Mouse (Mus musculus): ENCODE measurements at regions not wholly inside any gene's neighbourhood (a gene's known extent, or its start where the extent isn't known, plus 50 kb on each side); places are given as distances from the start of the nearest gene placed in this dataset.

DNA sequence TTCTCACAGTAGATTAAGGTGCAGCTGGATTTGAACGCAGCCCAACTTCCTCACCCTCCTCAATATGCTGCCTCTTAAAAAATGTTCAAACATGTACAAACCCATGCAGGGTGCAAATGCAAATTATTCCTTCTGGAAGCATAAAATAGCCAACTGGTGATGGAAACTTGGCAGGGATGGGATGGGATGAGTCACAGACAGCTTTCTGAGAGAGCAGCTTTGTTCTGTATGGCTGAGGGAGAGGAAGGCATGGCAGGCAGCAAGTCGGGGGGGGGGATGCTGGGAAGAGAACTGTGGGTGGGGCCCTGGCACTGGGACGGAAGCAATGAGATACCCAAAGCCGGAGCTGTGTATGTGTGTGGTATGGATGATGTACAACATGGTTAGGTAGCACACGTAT, 194.2 kb upstream of the Ppp2r3a start:
- DNase-seq (ENCODE audit: low read depth, low spot score): no peak

DNA sequence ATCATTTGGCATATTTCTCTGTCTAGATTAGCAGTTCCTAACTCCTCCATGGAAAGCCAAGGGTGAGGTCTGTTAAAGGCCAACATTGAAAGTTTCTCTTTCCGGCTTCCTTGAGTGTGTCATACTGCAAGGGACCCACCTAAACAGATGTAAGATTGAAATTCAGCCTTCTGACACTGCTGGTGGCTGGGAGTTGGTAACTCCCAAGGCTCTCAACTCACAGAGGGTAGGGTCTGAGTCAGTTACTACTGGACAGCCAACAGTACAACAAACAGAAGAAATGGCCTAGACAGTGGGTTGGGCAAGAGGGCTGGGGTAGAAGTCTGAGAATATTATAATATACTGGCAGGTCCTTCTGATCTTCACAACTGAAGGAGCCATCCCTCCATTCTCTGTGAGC, 193.7 kb upstream of the Ppp2r3a start:
- DNase-seq (ENCODE audit: low read depth, low spot score): no peak

DNA sequence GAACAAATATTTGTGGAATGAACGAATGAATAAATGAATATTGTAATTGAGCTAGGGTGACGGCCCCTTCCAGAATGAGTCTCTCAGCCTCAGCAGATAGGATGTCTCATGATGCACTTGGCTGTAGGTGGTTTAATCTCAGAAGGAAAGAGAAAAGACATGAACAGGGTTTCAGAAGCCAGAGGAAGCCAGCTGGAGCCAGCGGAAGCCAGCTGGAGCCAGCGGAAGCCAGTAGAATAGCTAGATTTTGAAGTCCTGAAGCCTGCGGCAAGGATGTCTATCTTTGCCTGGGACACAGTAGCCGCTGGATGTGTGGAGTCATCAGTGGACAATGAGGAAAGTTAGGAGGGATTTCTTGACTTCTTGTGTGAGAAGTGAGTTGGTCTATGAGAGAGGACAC, 188.3 kb upstream of the Ppp2r3a start:
- DNase-seq (ENCODE audit: low read depth, low spot score): no peak

DNA sequence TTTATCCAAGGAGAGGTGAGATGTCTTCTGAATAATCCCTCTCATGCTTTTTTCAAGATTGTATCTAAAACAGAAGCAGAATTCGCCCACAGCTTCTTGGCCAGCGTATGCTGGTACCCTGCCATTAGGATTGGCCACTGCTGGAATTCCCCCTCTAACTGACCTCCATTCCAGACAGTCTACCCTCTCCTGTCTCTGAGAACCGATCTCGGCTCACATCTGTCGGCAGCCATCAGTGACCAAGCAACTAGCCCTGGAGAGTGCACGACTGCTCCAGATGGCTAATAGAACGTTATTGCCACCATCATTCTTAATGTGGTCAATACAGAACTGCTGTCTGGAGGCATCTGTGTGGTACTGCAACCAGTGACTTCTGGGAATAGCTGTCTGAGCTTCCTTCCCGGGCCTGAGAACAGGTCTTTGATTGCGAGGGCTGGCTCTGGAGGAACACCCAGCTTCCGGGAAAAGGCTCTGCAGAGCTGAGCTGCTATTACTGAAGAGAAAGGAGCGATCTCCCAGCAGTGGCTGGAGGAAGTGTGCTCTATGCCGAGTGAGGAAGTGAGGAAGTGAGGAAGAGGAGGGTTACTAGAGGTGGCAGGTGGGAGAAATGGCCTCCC, 187.1 kb upstream of the Ppp2r3a start:
- DNase-seq (ENCODE audit: low read depth, low spot score): no peak

DNA sequence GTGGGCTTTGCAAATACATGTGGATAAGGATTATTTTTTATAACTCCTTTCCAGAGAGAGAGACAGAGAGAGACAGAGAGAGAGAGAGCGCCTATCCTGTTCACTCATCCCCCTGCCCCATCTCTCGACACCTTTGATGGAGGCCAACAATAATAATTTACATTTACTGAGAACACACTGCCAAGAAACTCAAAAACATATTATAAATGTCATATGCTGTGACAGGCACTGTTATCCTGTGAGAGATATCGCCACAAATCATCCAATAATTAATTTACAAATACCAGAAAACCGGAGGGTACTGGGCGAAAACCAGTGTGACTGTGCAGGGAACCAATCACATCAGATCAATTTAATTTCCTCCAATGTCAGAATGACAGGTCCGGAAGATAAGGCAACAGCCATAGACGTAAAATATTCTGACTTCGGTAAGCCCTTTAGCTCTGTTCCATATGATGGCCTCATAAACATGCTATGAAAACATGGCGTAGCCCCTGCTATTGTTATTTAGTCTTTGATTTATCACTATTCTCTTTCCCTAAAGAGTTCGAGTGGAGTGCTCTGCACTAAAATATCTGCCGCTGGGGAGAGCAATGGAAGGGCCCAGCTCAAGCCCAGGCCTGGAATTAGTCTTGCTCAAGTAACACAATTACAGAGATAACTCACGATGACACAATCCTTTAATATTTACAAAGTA, 173.5 kb upstream of the Ppp2r3a start:
- no peak for DNase-seq (ENCODE audit: low read depth, low spot score)

DNA sequence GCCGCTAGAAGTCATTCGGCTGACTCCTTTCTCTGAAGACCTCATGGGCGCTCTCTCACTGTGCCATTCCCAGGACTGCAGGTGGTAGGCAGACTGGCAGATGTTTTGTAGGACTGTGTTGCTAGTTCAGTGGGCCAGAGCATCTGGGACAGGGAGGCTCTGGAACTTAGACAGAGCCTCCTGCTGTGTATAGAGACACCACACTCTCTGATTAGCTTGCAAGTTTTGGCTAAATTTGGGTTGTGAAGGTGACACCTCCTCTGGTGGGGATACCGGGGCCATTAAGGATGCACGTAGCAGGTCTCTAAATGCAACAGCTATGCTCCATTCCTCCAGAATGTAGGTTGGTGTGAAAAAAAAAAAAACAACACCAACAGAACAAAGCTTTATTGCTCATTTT, 171.4 kb upstream of the Ppp2r3a start:
- DNase-seq (ENCODE audit: low read depth, low spot score): no peak

DNA sequence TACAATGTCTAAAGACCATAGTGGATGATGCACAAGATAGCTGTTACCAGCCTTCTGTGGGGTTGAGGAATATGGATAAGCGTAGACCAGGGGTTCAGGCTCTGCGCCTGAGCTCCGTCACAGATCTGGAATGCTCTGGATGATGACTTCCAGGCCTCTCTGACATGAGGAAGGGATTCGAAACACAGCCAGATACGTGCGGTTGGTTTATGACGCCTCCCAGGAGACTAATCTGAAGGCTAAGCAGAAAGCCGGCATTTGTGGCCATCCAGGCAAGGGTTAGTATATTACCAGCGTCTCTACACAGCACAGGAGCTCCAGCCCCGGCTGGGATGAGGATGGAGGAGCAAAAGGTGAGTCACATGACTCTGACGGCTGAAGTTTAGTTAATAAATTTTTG, 170.4 kb upstream of the Ppp2r3a start:
- DNase-seq (ENCODE audit: low read depth, low spot score): no peak

DNA sequence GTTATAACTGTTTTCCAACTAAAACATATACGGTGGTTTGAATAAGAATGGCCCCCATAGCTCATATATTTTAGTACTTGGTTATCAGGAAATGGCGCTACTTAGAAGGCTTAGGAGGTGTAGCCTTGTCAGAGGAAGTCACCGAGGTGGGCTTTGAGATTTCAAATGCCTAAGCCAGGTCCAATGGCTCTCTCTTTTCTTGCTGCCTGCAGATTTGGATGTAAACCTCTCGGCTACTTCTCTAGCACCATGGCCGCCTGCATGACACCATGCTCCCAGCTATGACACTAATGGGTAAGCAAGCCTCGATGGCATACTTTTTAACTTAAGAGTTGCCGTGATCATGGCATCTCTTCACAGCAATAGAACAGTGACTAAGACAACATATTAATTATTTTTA, 169.5 kb upstream of the Ppp2r3a start:
- DNase-seq (ENCODE audit: low read depth, low spot score): no peak

DNA sequence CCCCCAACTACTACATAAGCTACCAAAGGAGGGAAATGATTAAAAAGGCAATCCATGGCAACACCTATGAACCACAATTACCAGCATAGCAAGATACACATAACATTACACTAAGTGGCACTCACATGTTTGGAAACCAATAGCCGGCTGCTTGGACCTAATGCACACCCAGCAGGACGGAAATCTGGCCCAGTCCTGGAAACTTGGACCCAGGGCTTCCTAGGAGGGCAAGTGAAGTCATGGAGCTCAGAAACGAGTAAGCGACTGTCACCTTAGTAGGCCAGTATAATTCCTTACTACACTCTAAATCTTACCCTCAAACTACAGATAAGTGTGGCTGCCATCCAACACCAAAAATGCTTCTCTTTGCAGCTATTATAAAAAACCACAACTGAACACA, 168.6 kb upstream of the Ppp2r3a start:
- no peak for DNase-seq (ENCODE audit: low read depth, low spot score)

DNA sequence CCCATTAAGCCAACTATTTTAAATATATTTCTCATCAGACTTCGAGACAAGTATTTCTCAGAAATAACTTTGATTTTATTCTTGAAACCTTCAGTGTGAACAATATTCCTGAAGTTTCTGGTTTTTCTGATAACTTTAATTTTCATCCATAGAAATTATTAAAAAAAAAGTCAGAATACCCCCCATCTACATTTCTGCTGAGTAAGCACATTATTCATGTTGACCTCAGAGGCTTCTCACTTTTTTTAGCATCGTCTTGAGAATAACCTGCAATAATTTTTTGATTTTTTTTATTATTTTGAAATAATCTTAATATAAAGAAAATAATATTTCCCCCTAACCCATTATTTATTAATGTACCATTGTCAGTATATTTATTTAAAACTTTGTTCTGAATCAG, 166.1 kb upstream of the Ppp2r3a start:
- DNase-seq (ENCODE audit: low read depth, low spot score): no peak

DNA sequence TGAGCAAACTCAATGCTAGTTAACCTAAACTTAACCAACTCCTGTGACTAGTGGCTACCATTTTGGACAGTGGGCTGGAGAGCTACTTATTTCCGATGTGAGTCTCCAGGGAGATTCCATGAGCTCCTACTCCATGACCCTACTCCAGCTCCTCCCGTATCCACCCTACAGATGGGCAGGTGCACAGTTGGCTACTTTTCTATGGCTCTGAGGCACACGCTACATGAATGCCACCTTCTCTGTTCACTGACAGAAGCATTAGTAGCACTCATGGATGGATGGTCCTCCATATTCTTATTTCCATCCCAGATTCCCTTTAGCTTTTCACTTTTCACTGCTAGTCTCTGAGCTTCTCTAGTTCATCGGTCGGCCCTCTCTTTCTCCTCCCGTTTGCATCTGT, 164.7 kb upstream of the Ppp2r3a start:
- DNase-seq (ENCODE audit: low read depth, low spot score): no peak

DNA sequence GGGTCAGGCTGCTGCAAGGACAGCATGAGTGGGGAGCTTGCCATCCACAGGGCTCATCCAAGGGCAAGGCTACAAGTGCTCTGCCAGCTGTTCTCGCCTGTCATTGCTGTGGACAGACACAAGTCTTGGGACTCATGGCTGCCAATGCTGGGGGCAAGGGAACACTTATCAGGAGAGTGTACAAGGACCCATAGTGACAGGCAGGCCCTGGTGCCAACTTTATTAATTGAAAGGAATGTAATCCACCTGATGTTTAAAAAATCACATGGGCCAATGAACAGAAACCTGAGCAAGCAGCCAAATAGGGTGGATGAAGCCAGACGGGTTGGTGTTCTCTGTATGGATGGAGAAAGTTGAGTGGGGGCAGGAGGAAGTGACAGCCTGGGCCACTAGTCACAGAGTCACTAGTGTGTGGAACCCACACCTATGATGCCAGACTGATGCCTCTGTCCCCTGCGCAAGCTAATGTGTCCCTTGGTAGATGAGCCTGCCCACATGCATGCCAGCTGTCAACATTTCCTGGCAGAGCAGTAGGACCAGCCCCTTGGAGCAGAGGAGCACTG, 161.6 kb upstream of the Ppp2r3a start:
- DNase-seq (ENCODE audit: low read depth, low spot score): no peak

DNA sequence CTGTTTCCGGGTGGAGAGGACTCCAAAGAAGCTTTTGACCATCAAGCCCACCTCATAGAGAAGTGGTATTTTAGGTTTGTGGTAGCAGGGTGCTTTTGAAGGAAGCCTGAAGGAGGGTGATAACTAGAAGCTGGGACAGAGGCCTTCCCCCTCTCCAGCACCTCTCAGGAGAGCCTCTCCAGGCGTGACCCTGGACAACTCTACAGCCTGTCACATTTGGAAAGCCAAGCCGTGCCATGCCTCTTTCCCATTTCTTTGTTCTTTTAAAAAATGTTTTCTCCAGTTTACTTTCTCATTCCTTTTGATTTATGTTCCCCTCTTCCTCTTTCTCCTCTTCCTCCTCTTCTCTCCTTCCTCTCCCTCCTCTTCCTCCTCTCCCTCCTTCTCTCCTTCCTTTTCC, 160.4 kb upstream of the Ppp2r3a start:
- DNase-seq (ENCODE audit: low read depth, low spot score): no peak

DNA sequence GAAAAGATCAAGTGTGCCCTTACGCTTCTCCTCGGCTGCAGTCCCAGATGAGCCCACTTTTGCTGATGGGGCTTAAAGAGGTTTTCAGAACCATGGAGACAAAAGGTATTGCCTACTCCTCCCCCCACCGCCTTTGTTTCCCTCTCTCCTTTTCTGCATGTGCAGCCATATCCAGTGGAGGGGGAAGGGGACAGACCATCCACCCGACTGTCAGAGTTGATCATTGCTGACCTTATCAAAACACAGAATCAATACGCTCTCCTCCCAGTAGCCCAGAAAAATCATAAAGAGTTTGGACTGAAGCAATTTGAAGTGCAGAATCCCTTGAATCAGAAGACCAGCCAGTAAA, 159.9 kb upstream of the Ppp2r3a start:
- no peak for DNase-seq (ENCODE audit: low read depth, low spot score)

DNA sequence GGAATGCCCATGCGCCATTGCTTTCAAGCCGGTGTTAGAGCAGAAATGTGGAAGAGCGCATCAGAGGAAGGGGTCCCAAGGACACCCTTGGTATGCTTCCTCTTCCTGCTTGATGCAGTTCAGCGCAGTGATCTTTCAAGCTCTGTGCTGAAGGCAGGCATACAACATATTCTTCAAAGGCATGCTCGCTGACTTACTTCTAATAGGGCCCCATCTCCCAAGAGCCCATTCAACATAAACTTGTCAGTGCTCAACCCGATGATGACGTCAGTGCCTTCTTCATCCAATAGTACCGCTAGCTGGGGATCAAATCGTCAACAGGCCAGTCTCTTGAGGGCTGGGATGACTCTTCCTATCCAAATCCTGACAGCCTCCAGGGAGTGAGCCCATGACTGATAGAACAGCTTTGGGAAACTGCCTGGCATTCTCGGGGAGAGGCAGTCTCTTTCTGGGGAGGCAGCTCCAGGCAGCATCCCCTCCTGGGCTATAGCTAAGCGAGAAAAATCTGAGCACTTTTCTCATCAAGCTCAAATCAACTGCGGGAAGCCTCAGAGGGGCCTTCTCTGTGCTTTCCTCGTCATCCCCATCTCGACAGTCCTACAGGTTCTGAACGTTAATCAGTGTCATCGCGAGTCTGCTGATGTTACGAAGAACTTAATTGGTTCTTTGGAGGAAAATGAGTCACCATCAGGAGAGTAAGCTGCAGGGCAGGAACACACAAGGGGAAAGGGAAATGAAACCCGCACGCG, 159.4 kb upstream of the Ppp2r3a start:
- no peak for DNase-seq (ENCODE audit: low read depth, low spot score)

DNA sequence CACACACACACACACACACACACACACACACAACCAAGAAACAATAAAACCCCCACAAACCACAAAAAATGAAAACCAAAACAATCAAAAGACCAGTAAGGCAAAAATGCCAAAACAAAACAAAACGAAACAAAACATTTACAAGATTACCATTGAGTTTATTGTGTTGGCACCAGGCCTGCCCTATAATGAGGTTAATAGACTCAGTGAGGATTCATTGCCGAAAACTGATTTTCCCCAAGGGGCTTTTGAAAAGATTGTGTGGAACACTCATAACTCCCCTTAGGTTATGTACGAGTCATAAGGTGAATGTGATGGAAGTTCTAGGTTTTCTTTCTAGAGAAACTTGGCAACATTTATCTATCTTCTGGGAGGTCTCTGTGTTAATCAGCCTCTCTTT, 158.8 kb upstream of the Ppp2r3a start:
- DNase-seq (ENCODE audit: low read depth, low spot score): no peak

DNA sequence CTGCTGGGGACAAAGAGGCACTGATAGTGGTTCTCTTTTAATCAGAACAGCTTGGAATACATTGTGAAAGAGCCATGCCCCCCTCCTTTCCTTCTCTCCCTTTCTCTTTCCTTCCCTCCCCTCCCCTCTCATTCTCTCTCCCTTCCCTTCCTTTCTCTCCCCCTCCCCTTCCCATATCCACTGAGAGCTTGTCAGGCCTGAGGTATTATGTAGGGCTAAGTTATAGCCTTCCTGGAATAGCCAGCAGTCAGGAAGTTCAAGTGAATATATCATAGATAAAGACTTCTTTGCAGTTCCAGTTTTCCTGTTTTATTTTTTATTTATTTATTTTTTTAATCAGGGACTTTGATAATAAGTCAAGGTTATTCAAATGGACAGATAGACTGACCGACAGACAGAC, 156.5 kb upstream of the Ppp2r3a start:
- no peak for DNase-seq (ENCODE audit: low read depth, low spot score)

DNA sequence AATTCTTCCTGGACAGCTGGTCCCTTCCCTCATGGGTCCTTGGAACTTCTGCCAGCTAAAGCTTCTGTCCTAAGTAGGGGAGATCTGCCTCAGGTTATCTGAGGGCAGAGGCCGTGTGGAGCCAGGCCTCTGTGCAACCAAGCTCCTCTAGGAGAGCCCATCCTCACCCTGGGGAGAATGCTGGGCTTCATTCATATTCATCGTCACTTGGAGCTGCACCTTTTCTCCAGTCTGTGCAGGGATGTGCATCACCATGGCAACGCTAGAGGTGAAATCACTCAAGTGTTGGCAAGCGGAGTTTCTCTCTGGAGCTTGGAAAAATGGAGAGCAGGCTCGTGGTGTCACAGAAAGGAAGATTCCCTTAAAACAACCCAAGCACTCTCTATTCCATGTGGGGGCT, 155.5 kb upstream of the Ppp2r3a start:
- peak; percentile 45 for DNase-seq (ENCODE audit: low read depth, low spot score)

DNA sequence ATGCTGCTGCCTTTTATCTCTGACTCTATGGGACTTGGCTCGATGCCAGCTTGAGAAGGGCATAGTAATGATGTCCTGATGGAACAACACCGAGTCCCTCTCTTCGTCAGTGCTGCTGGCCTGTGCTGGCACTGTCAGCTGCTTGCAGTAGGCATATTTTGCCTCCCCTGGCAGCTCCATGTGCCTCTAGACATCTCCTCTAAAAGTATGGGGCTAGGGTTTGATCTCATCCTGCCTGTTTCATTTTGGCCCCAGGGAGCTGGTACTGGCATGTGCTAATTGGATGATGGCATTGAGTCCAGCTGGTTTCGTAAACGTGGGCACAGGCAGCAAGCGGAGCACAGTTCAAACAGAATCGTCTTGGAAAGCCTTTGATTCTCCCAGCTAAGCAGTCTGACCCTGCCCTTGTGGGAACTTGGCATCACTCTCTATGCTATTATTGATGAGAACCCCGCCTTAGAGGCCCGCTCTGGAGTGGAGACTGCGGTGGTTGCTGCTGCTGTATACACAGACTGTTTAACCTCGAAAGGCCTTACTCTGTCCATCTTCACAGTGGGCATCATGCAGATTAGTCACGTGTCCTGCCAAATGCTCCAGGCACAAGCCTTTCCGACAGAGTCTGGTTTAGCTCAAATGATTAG, 153.0 kb upstream of the Ppp2r3a start:
- no peak for DNase-seq (ENCODE audit: low read depth, low spot score)

DNA sequence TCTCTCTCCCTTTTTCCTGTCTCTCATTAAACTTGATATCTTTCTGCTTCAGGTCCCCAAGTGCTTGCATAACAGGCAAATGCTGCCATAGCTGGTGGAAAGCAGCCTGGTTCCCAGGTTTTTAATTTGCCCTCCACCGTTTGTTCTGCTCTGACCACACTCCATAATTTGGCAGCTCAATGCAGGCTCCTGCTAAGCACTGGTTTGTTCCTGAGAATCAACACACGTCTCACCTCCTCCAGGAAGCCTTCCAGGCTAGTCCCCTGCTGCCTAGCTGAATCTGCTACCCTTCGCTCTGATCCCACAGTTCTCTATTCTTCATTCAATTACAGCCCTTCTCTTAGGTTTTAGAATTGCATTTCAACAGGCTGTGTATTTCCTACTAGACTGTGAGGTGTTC, 152.4 kb upstream of the Ppp2r3a start:
- DNase-seq (ENCODE audit: low read depth, low spot score): no peak

DNA sequence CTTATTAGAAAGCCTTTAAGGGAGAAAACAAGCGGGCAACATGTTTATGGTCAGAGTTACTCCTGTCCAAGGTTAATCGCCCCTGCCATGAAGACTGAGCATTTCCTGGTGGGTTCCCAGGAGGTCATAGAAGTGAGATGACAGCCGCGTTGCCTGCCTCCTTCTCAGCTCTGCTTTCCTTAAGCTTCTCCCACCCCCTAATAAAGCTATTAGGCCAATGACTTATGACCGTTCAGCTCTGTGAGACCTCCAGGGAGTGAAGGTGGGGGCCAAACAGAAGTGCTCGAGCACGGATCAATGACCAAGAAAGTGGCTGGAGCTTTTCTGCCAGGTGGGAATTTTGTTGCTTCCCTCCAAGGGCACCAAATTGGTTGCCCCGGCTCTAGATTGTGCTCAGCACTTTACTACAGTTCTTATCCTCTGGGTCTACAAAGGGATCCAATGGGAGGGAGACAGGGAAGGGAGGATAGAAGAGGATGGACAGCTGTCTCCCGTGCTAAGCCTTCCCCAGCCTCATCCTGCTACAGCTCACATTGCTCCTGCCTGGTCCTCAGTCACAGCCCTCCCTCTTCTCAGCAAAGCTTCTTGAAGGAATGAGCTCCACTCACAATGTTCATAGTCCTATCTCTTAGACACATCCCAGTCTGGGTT, 151.1 kb upstream of the Ppp2r3a start:
- DNase-seq (ENCODE audit: low read depth, low spot score): no peak

DNA sequence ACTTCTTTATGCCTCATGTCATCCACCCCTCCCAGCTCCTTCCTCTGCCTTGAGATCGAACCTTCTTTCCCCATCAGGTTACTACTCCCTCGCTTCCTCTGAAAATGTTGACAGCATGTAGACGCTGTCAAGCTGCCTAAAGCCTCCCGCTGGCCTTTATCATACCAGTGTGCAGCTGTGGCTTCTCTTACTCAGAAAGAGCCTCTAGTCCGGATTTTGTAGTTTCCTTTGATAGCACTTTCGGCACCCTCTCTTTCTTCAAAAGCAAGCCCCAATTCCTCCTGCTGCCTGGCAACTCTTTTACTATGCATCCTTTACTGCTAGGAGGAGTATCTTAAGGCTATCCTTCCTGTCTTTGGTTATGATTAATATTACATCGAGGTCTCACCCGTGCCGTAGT, 149.8 kb upstream of the Ppp2r3a start:
- DNase-seq (ENCODE audit: low read depth, low spot score): no peak

Data from R1 (cell line).